Mouse (Mus musculus) activated CD4-positive, CD25-positive, alpha-beta regulatory T cell, adult 4 months (primary cell): ENCODE results near the gene Gsg1. TPM values are rescaled to one million over a fixed set of nuclear protein-coding genes. Genes with fewer than 3 reads are reported as not detected.

Experiments used
- ATAC-seq: one replicate; pipeline ENCODE4 v1.8.0; 2017
- polyA plus RNA-seq, 2 experiments: library from polyadenylated mRNA; unstranded; fragments of 100-300 nt; shearing (Covaris generic); gene quantifications; one replicate each; pipeline ENCODE4 v1.2.1; 2017

Gsg1 gene
- polyA plus RNA-seq = not detected

- ATAC-seq = no peak
Observed at GRCm38 (mm10) chr6:135254153-135254552, at the start of gene Gsg1. TSS of gene Gsg1 (minus strand) at chr6:135254351.

GRCm38 (mm10) chr6:135302421-135303125, 48.4 kb upstream of the Gsg1 start:
- ATAC-seq = no peak

GRCm38 (mm10) chr6:135300469-135300868, 46.3 kb upstream of the Gsg1 start:
- no peak for ATAC-seq

GRCm38 (mm10) chr6:135299024-135299550, 44.9 kb upstream of the Gsg1 start:
- no peak for ATAC-seq

GRCm38 (mm10) chr6:135297570-135297969, 43.4 kb upstream of the Gsg1 start:
- ATAC-seq = no peak

- no peak for ATAC-seq
Observed at GRCm38 (mm10) chr6:135296267-135296666, 42.1 kb upstream of the Gsg1 start.

GRCm38 (mm10) chr6:135295082-135295861, 41.1 kb upstream of the Gsg1 start:
- no peak for ATAC-seq

GRCm38 (mm10) chr6:135294150-135294549, 40.0 kb upstream of the Gsg1 start:
- ATAC-seq = no peak

- no peak for ATAC-seq
Observed at GRCm38 (mm10) chr6:135292391-135292790, 38.2 kb upstream of the Gsg1 start.

- no peak for ATAC-seq
Observed at GRCm38 (mm10) chr6:135279856-135280255, 25.7 kb upstream of the Gsg1 start.

GRCm38 (mm10) chr6:135279286-135279685, 25.1 kb upstream of the Gsg1 start:
- ATAC-seq = no peak

- ATAC-seq = no peak
Observed at GRCm38 (mm10) chr6:135278302-135278701, 24.2 kb upstream of the Gsg1 start.

GRCm38 (mm10) chr6:135276474-135277295, 22.5 kb upstream of the Gsg1 start:
- ATAC-seq = no peak

GRCm38 (mm10) chr6:135275231-135275630, 21.1 kb upstream of the Gsg1 start:
- no peak for ATAC-seq

GRCm38 (mm10) chr6:135273066-135273465, 18.9 kb upstream of the Gsg1 start:
- no peak for ATAC-seq

GRCm38 (mm10) chr6:135271761-135272160, 17.6 kb upstream of the Gsg1 start:
- no peak for ATAC-seq

GRCm38 (mm10) chr6:135269626-135270025, 15.5 kb upstream of the Gsg1 start:
- no peak for ATAC-seq

- no peak for ATAC-seq
Observed at GRCm38 (mm10) chr6:135268392-135268791, 14.2 kb upstream of the Gsg1 start.

GRCm38 (mm10) chr6:135267221-135267620, 13.1 kb upstream of the Gsg1 start:
- ATAC-seq = no peak

GRCm38 (mm10) chr6:135266056-135266455, 11.9 kb upstream of the Gsg1 start:
- ATAC-seq = no peak

- no peak for ATAC-seq
Observed at GRCm38 (mm10) chr6:135264136-135264535, 10.0 kb upstream of the Gsg1 start.

- ATAC-seq = no peak
Observed at GRCm38 (mm10) chr6:135262565-135262964, 8.4 kb upstream of the Gsg1 start.

GRCm38 (mm10) chr6:135261124-135261523, 7.0 kb upstream of the Gsg1 start:
- ATAC-seq = no peak
